Mouse (Mus musculus): Measurements from ENCODE around the gene Olfr419. TPM values are rescaled to one million over a fixed set of nuclear protein-coding genes. Genes with fewer than 3 reads are reported as not detected.

Olfr419 gene
- total and polyA plus RNA-seq, 3 experiments = not detected

GRCm38 (mm10) chr1:174246080-174246479, 5.8 kb downstream of the Olfr419 start:
- Histone ChIP-seq H3K4me1 (ENCODE audit: control insufficient read depth in 1 of 2, insufficient read depth in 2 of 2) (no peaks in the 10 kb centered on the region), H3K79me2 (replicated peaks; ENCODE audit: control insufficient read depth, extremely low read depth, insufficient read depth, poor library complexity, severe bottlenecking) (no peaks in the 10 kb centered on the region), H3K9me3 (replicated peaks; ENCODE audit: low read length) (no peaks in the 10 kb centered on the region), H3K27me3 (replicated peaks) (no peaks in the 10 kb centered on the region), H3K4me2 (ENCODE audit: insufficient read depth, low read depth, poor library complexity, severe bottlenecking) (no peak overlapping the region), H3K27ac (ENCODE audit: insufficient read depth, low read depth) (no peak overlapping the region), H3K36me3 (replicated peaks in 1 of 2; ENCODE audit: control insufficient read depth in 1 of 2, insufficient read depth in 1 of 2, low read length in 1 of 2) (peaks cover 0 to 44% of the 10 kb centered on the region in 2 experiments), H3K9ac (ENCODE audit: insufficient read depth, low read depth) (no peak overlapping the region), H3K4me3 (replicated peaks in 1 of 3; ENCODE audit: low read depth in 2 of 3, low read length in 2 of 3, poor library complexity in 1 of 3) (no peak overlapping the region)
- no peak for TF ChIP-seq MAX (IDR thresholded peaks at IDR 0.05; ENCODE audit: low read length)
- TF ChIP-seq POLR2A (IDR thresholded peaks at IDR 0.05; ENCODE audit: low read depth, low read length) = no peak
- no peak for TF ChIP-seq MAZ (IDR thresholded peaks at IDR 0.05; ENCODE audit: low read depth, low read length)
- TF ChIP-seq ZC3H11A (IDR thresholded peaks at IDR 0.05; ENCODE audit: low read depth, low read length) = no peak
- TF ChIP-seq ZNF384 (IDR thresholded peaks at IDR 0.05; ENCODE audit: low read depth, low read length) = no peak
- in situ Hi-C loops (cut with MboI; ENCODE audit: low pct_ligation_motif_present, low pct_unique_long_range_greater_than_20kb, low sequenced_read_pairs) = no loop called here
- dilution Hi-C loops (cut with MboI; ENCODE audit: extremely low pct_ligation_motif_present, extremely low pct_unique_long_range_greater_than_20kb, low sequenced_read_pairs) = no loop called here
- no peak for DNase-seq (ENCODE audit: extremely low read depth)

GRCm38 (mm10) chr1:174244621-174245020, 7.2 kb downstream of the Olfr419 start:
- Histone ChIP-seq H3K4me1 (ENCODE audit: control insufficient read depth in 1 of 2, insufficient read depth in 2 of 2) (no peaks in the 10 kb centered on the region), H3K27me3 (replicated peaks) (no peaks in the 10 kb centered on the region), H3K36me3 (replicated peaks in 1 of 2; ENCODE audit: control insufficient read depth in 1 of 2, insufficient read depth in 1 of 2, low read length in 1 of 2) (peaks cover 0 to 45% of the 10 kb centered on the region in 2 experiments), H3K79me2 (replicated peaks; ENCODE audit: control insufficient read depth, extremely low read depth, insufficient read depth, poor library complexity, severe bottlenecking) (no peaks in the 10 kb centered on the region), H3K9ac (ENCODE audit: insufficient read depth, low read depth) (no peak overlapping the region), H3K27ac (ENCODE audit: insufficient read depth, low read depth) (no peak overlapping the region), H3K9me3 (replicated peaks; ENCODE audit: low read length) (no peaks in the 10 kb centered on the region), H3K4me2 (ENCODE audit: insufficient read depth, low read depth, poor library complexity, severe bottlenecking) (no peak overlapping the region), H3K4me3 (replicated peaks in 1 of 3; ENCODE audit: low read depth in 2 of 3, low read length in 2 of 3, poor library complexity in 1 of 3) (no peak overlapping the region)
- in situ Hi-C loops (cut with MboI; ENCODE audit: low pct_ligation_motif_present, low pct_unique_long_range_greater_than_20kb, low sequenced_read_pairs) = no loop called here
- TF ChIP-seq MAX (IDR thresholded peaks at IDR 0.05; ENCODE audit: low read length) = no peak
- no peak for TF ChIP-seq ZNF384 (IDR thresholded peaks at IDR 0.05; ENCODE audit: low read depth, low read length)
- no peak for TF ChIP-seq SMC3 (IDR thresholded peaks at IDR 0.05; ENCODE audit: low read depth, low read length)
- no peak for TF ChIP-seq MEF2A (IDR thresholded peaks at IDR 0.05; ENCODE audit: borderline replicate concordance, low read depth, low read length)
- TF ChIP-seq JUND (conservative IDR thresholded peaks at IDR 0.05; ENCODE audit: low read depth, low read length) = no peak
- no peak for TF ChIP-seq GABPA (IDR thresholded peaks at IDR 0.05; ENCODE audit: insufficient replicate concordance, low read depth, low read length)
- TF ChIP-seq ZC3H11A (IDR thresholded peaks at IDR 0.05; ENCODE audit: low read depth, low read length) = no peak
- no peak for TF ChIP-seq RCOR1 (conservative IDR thresholded peaks at IDR 0.05; ENCODE audit: low read depth, low read length)
- TF ChIP-seq POLR2A (IDR thresholded peaks at IDR 0.05; ENCODE audit: low read depth, low read length) = no peak
- no peak for TF ChIP-seq E2F4 (IDR thresholded peaks at IDR 0.05; ENCODE audit: insufficient replicate concordance, low read depth, low read length)
- TF ChIP-seq MAFK (IDR thresholded peaks at IDR 0.05; ENCODE audit: insufficient replicate concordance, low read length) = no peak
- no peak for TF ChIP-seq IRF4 (IDR thresholded peaks at IDR 0.05; ENCODE audit: low read depth, low read length)
- no peak for TF ChIP-seq HCFC1 (IDR thresholded peaks at IDR 0.05; ENCODE audit: low read depth, low read length)
- TF ChIP-seq TCF12 (IDR thresholded peaks at IDR 0.05; ENCODE audit: low read depth, low read length) = no peak
- TF ChIP-seq NELFE (IDR thresholded peaks at IDR 0.05; ENCODE audit: low read depth, low read length) = no peak
- TF ChIP-seq SIN3A (IDR thresholded peaks at IDR 0.05; ENCODE audit: low read length) = no peak
- no peak for DNase-seq (ENCODE audit: extremely low read depth)
- dilution Hi-C loops (cut with MboI; ENCODE audit: extremely low pct_ligation_motif_present, extremely low pct_unique_long_range_greater_than_20kb, low sequenced_read_pairs) = no loop called here
